Mouse (Mus musculus): ENCODE measurements around the gene Becn1. TPM values are rescaled to one million over a fixed set of nuclear protein-coding genes. Genes with fewer than 3 reads are reported as not detected.
"Not testable (repeated sequence)": the region's sequence is repeated elsewhere in the genome, so short reads cannot be mapped to it uniquely, and the experiment has no call there.

Becn1 gene
- polyA plus RNA-seq, 1 experiment from 2014 or later, result 203 TPM

DNA sequence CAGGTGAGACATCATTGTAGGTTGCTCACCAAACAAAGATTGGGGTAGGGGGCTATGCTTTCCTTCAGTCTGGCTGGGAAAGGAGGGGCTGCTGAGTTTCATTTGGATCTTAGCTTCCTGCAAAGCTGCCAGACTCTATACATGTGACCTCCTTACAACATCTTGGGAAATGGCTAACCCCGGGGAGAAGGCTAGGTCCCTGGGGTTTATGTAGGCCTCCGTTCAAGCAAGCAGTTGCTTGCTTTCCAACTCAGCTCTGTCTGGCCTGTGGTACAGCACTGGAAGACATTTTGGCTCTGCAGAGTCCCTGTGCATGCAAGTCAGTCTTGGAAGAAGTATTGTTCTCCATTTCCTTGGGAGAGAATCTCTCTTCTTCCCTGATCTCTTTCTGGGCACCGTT lies 30.5 kb upstream of the Becn1 start:
- ChIA-PET POLR2A (no interaction called here), CTCF (no interaction called here)
- no peaks in the 10 kb centered on the region for H3K27me3 ChIP-seq
- DNase-seq (ENCODE audit: low read depth, low spot score), result no peak
- ATAC-seq, result no peak
- TF ChIP-seq CTCF (IDR thresholded peaks at IDR 0.05), result no peak
- in situ Hi-C loops (cut with MboI; ENCODE audit: low pct_unique_long_range_greater_than_20kb), result no loop called here

DNA sequence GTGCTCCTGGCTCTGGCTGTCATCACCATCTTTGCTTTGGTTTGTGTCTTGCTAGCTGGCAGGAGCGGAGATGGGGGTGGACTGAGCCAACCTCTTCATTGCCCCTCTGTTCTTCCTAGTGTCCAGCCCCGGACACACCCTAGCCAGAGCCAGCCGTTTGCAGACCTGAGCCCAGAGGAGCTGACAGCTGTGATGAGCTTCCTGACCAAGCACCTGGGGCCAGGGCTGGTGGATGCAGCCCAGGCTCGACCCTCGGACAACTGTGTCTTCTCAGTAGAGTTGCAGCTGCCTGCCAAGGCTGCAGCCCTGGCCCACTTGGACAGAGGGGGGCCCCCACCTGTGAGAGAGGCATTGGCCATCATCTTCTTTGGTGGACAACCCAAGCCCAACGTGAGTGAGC lies 28.9 kb upstream of the Becn1 start:
- H3K27me3 ChIP-seq; CTCF ChIA-PET; ATAC-seq; POLR2A ChIA-PET; in situ Hi-C loops (cut with MboI; ENCODE audit: low pct_unique_long_range_greater_than_20kb); DNase-seq (ENCODE audit: low read depth, low spot score): not testable (repeated sequence)

DNA sequence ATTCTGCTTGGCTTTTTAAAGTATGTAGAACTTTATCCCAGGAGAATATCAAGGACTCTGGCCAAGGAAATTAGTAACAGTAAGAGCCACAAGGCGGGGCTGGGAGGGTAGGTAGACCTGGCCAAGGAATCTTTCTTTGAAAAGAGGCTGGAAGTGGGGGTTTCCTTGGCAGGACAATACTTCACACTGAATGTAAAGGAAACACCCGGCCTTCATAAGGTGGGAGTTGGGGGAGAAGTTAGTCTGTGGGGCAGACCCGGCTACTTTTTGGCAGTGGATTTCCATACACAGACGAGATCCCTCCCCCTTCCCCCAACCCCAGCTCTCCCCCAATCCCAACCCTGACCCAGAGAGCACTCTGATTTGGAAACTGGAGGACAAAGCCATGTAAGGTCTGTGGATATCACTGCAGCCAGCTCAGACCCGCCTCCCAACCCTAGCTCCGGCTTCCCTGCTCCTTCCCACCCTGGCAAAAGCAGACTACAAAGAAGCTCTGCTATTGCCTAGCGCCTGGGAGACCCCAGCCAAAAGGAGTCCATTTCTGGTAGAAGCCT lies 28.4 kb upstream of the Becn1 start, which contains the start of gene Aoc3:
Gene Aoc3, plus strand, starts transcription at position 235 of the 554 bp plus-strand sequence.
- DNase-seq (ENCODE audit: low read depth, low spot score) (no peak), ATAC-seq (no peak)
- in situ Hi-C loops (cut with MboI; ENCODE audit: low pct_unique_long_range_greater_than_20kb), result no loop called here
- POLR2A ChIA-PET, result no interaction called here
- TF ChIP-seq CTCF (IDR thresholded peaks at IDR 0.05), result no peak
- CTCF ChIA-PET, result no interaction called here
- H3K27me3 ChIP-seq, result no peaks in the 10 kb centered on the region

DNA sequence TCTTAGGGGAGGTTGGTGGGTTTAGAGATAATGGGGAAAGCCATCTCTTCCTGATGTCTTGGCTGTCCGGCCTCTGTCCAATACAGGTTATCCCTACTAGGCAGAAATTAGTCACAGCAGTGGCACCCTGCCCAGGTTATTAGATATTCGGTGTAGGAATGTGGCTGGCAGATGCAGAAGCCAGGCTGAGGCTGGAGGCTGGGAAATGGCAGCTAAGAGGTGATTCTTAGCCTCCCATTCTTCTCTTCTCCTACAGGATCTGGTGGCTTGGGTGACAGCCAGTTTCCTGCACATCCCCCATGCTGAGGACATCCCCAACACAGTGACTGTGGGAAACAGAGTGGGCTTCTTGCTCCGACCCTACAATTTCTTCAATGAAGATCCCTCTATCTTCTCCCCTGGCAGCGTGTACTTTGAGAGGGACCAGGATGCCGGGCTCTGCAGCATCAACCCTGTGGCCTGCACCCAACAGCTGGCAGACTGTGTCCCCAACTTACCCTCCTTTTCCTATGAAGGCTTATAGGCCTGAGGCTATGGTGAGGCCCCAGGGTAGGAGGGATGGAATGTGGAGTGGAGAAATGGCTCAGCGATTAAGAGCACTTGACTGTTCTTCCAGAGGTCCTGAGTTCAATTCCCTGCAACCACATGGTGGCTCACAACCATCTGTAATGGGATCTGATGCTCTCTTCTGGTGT lies 27.0 kb upstream of the Becn1 start:
- TF ChIP-seq CTCF (IDR thresholded peaks at IDR 0.05), result no peak
- ChIA-PET POLR2A (no interaction called here), CTCF (no interaction called here)
- H3K27me3 ChIP-seq, result no peaks in the 10 kb centered on the region
- DNase-seq (ENCODE audit: low read depth, low spot score) (peak; percentile 31), ATAC-seq (peak; percentile 37)
- in situ Hi-C loops (cut with MboI; ENCODE audit: low pct_unique_long_range_greater_than_20kb), result no loop called here

DNA sequence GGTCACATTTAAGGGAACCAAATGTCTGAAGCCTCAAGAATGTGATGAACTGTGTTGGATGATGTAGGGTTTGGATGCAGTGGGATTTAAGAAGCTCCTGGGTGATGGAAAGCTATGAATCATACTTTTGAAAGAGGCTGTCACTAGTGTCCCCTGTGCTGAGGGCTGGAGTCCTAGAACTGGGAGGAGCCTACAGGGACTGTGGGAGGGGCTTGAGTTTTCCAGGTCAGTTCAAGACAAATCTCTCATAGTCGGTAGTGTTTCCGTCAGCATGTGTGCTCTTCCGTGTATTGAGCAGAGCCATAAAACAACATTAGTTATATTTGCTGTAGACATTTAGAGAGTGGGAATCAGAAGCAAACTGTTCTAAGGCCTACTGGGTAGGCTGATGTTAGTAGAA lies 25.2 kb upstream of the Becn1 start:
- DNase-seq (ENCODE audit: low read depth, low spot score) (no peak), ATAC-seq (no peak)
- CTCF ChIA-PET, result interaction anchor here (1.1 kb wide), 1 partner anchor 68 kb away, joined by 4 read pairs; no protein-coding TSS in a partner anchor
- TF ChIP-seq CTCF (IDR thresholded peaks at IDR 0.05), result no peak
- H3K27me3 ChIP-seq, result no peaks in the 10 kb centered on the region
- in situ Hi-C loops (cut with MboI; ENCODE audit: low pct_unique_long_range_greater_than_20kb), result no loop called here
- POLR2A ChIA-PET, result interaction anchor here (1.1 kb wide), 1 partner anchor 68 kb away, joined by 3 read pairs; no protein-coding TSS in a partner anchor

DNA sequence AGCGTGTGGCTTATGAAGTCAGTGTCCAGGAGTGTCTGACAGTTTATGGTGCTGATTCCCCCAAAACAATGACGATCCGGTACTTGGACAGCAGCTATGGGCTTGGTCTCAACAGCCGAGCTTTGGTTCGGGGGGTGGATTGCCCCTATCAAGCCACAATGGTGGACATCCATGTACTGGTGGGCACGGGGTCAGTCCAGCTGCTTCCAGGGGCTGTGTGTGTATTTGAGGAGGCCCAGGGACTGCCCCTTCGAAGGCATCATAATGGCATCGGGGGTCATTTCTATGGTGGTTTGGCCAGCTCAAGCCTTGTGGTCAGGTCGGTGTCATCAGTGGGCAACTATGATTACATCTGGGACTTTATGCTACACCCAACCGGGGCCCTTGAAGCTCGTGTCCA lies 24.1 kb upstream of the Becn1 start:
- no peak for ATAC-seq

DNA sequence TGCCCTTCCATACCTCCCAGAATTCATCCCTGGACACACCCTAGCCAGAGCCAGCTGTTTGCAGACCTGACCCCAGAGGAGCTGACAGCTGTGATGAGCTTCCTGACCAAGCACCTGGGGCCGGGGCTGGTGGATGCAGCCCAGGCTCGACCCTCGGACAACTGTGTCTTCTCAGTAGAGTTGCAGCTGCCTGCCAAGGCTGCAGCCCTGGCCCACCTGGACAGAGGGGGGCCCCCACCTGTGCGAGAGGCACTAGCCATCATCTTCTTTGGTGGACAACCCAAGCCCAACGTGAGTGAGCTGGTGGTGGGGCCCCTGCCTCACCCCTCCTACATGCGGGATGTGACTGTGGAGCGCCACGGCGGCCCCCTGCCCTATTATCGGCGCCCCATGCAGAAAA lies 23.1 kb upstream of the Becn1 start:
- ATAC-seq; DNase-seq (ENCODE audit: low read depth, low spot score); H3K27me3 ChIP-seq; in situ Hi-C loops (cut with MboI; ENCODE audit: low pct_unique_long_range_greater_than_20kb): not testable (repeated sequence)
- POLR2A ChIA-PET, result interaction anchor here (1.1 to 1.2 kb wide), 2 partner anchors 8 to 21 kb away, joined by 3 read pairs; no protein-coding TSS in a partner anchor
- CTCF ChIA-PET, result interaction anchor here (1.3 to 3.1 kb wide), 2 partner anchors 64 to 70 kb away, joined by 3 to 35 read pairs; no protein-coding TSS in a partner anchor

More for the DNA sequence above, 24.1 kb upstream of the Becn1 start:
- in situ Hi-C loops (cut with MboI; ENCODE audit: low pct_unique_long_range_greater_than_20kb), result no loop called here
- no peaks in the 10 kb centered on the region for H3K27me3 ChIP-seq
- no peak for TF ChIP-seq CTCF (IDR thresholded peaks at IDR 0.05)
- DNase-seq (ENCODE audit: low read depth, low spot score), result no peak
- ChIA-PET POLR2A (interaction anchor here (0.9 to 1.1 kb wide), 2 partner anchors 12 to 20 kb away, joined by 3 read pairs; no protein-coding TSS in a partner anchor), CTCF (interaction anchor here (1.1 to 3.1 kb wide), 2 partner anchors 69 kb away, joined by 4 to 35 read pairs; no protein-coding TSS in a partner anchor)

DNA sequence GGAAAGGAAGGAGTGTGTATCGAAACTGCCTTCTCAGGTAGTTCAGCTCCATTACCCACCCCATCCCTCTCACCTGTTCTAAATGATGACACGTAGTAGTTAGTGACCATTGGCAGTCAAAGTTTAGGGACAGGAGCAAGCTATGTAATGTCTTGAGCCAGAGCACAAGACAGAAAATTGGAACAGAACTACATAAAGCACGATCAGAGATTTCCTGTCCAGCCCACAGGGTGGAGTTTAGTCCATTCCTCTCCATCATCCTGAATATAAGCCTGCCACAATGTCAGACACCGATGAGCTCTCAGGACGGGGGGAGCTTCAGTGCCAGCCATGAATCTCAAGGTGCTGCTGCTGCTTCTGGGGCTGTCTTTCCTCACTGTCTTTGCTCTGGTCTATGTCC lies 22.7 kb upstream of the Becn1 start, which contains the start of gene Aoc2:
Gene Aoc2, plus strand, starts transcription at position 301 of the 400 bp plus-strand sequence.
- DNase-seq (ENCODE audit: low read depth, low spot score) (no peak), ATAC-seq (no peak)
- TF ChIP-seq CTCF (IDR thresholded peaks at IDR 0.05), result no peak
- in situ Hi-C loops (cut with MboI; ENCODE audit: low pct_unique_long_range_greater_than_20kb), result loop anchor here (5.0 kb wide), 1 partner anchor 73 kb away; no protein-coding TSS in a partner anchor
- no peaks in the 10 kb centered on the region for H3K27me3 ChIP-seq
- POLR2A ChIA-PET, result interaction anchor here (0.8 to 1.2 kb wide), 2 partner anchors 8 to 73 kb away, joined by 3 read pairs; no protein-coding TSS in a partner anchor
- CTCF ChIA-PET, result interaction anchor here (1.3 to 3.1 kb wide), 3 partner anchors 29 to 71 kb away, joined by 3 to 35 read pairs (median 4); no protein-coding TSS in a partner anchor

DNA sequence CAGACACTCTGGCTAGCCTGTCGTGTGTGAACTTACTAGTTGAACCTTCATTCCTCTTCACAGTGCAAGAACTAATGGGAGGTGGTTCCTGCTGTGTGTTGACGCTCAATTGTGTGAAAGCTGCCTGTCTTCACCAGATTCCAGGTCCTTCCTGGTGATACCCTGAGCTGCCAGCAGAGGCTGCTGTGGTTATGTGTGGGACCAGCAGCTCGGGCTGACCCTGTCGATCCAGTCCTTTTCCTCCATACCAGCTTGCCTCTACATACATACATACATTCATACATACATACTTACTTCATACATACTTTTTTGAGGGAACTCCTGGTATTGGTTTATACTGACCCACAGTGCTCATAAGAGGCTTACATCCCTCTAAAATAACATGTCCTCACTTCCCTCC lies 21.5 kb upstream of the Becn1 start:
- TF ChIP-seq CTCF (IDR thresholded peaks at IDR 0.05), result peak; percentile 98
- in situ Hi-C loops (cut with MboI; ENCODE audit: low pct_unique_long_range_greater_than_20kb), result loop anchor here (5.0 kb wide), 1 partner anchor 74 kb away; no protein-coding TSS in a partner anchor
- no peaks in the 10 kb centered on the region for H3K27me3 ChIP-seq
- CTCF ChIA-PET, result interaction anchor here (0.9 to 3.1 kb wide), 4 partner anchors 15 to 118 kb away, joined by 3 to 35 read pairs (median 4); partner anchors contain the start of gene Rpl27
- POLR2A ChIA-PET, result no interaction called here
- no peak for DNase-seq (ENCODE audit: low read depth, low spot score)
- no peak for ATAC-seq

DNA sequence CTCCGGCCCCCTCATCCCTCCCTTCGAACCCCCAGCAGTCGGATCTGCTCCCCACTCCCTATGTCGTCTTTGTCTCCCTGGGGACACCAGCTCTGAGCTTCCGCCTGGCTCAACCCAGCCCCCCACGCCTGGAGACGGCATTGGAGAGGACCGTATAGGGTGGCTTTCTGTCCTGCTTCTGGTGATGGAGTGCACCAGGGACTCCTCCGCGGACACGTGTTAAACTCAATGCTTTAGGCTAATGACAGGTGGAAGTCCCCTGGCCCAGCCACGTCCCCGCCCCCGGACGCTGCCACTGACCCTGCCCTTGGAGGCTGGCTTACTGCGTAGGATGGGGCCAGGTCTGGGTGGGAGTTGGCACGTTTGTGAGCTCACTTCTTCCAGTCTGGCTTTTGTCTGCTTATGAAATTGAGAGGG lies 14.4 kb upstream of the Becn1 start:
- TF ChIP-seq CTCF (IDR thresholded peaks at IDR 0.05), result no peak
- POLR2A ChIA-PET, result interaction anchor here (0.6 to 1.2 kb wide), 2 partner anchors 8 to 197 kb away, joined by 3 read pairs; partner anchors contain the start of genes Aoc2, Retreg3 and Tubg1
- peak; percentile 17 for ATAC-seq
- CTCF ChIA-PET, result interaction anchor here (1.3 kb wide), 1 partner anchor 79 kb away, joined by 3 read pairs; no protein-coding TSS in a partner anchor
- in situ Hi-C loops (cut with MboI; ENCODE audit: low pct_unique_long_range_greater_than_20kb), result no loop called here
- no peaks in the 10 kb centered on the region for H3K27me3 ChIP-seq
- no peak for DNase-seq (ENCODE audit: low read depth, low spot score)
